Mouse (Mus musculus) stomach, embryonic 16.5 days (tissue): ENCODE data around the gene Agmat. TPM values are rescaled to one million over a fixed set of nuclear protein-coding genes. Genes with fewer than 3 reads are reported as not detected.

ENCODE experiments used
- ATAC-seq: fragments of 200-750 bp; cut with Nextera tagmentation; 2 replicates; pipeline ENCODE4 v1.8.0; 2017; ENCODE audit warnings: moderate number of reproducible peaks, moderate TSS enrichment; ENCODE audit not compliant: insufficient read depth, low FRiP score
- H3K27ac ChIP-seq: fragments of 300-500 bp; sonication (generic); 2 replicates; pipeline ENCODE4 v1.5.1; 2014; ENCODE audit warnings: low read length
- H3K27me3 ChIP-seq: fragments of 300-500 bp; sonication (generic); 2 replicates; pipeline ENCODE4 v1.6.1; 2014; ENCODE audit warnings: low read length, control low read depth, mixed read lengths; ENCODE audit not compliant: control insufficient read depth, insufficient read depth
- H3K36me3 ChIP-seq: fragments of 300-500 bp; sonication (generic); 2 replicates; pipeline ENCODE4 v1.6.1; 2014; ENCODE audit warnings: low read length; ENCODE audit not compliant: control insufficient read depth, insufficient read depth
- H3K4me1 ChIP-seq: fragments of 300-500 bp; sonication (generic); 2 replicates; pipeline ENCODE4 v1.6.1; 2014; ENCODE audit warnings: low read length, control low read depth, mixed read lengths; ENCODE audit not compliant: control insufficient read depth, insufficient read depth
- H3K4me2 ChIP-seq: fragments of 300-500 bp; sonication (generic); 2 replicates; pipeline ENCODE4 v1.6.1; 2014; ENCODE audit warnings: low read depth, low read length, mixed read lengths
- H3K4me3 ChIP-seq: fragments of 300-500 bp; sonication (generic); replicated peaks from 2 replicates; pipeline ENCODE4 v1.5.1; 2014; ENCODE audit warnings: mild to moderate bottlenecking, low read length
- H3K9ac ChIP-seq: fragments of 300-500 bp; sonication (generic); 2 replicates; pipeline ENCODE4 v1.6.1; 2014; ENCODE audit warnings: low read length
- H3K9me3 ChIP-seq: fragments of 300-500 bp; sonication (generic); replicated peaks from 2 replicates; pipeline ENCODE4 v1.6.1; 2016; ENCODE audit warnings: low read length, control low read depth; ENCODE audit not compliant: control insufficient read depth
- WGBS: fragments of 180-500 bp; shearing (Covaris S2); extraction: QIAGEN DNeasy Blood & Tissue Kit; methylation state at CpG from one replicate; pipeline ENCODE4 v1.1.7; 2014; 5-methylcytosine and 5-hydroxymethylcytosine counted together
- polyA plus RNA-seq: library from polyadenylated mRNA; unstranded; fragments of >200 nt; fragmentation: Nextera tagmentation; extraction: Ambion mirVana; gene quantifications from 2 replicates; pipeline ENCODE4 v1.2.1, GENCODE M21; 2015

The Agmat gene
- polyA plus RNA-seq, 1 experiment from 2014 or later: 8.0 TPM

DNA sequence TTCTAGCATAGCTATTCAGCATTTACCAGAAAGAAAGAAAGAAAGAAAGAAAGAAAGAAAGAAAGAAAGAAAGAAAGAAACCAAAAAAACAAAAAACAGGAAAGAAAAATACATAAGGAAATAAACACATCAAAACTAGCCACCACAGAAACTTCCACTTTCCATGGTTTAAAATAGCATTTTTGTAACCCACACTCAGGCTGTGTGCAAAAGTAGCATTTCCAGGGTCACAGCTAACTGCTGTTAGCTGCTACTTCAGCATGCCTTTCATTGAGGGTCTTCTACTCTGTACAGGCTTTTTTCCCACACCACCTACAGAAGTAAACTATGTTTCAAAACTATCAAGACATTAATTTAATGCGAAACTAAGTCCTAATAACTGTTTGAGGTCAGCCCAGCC is 27.2 kb upstream of the Agmat start:
- ATAC-seq: no peak
- Histone ChIP-seq H3K4me3 (no peak overlapping the region), H3K27ac (no peak overlapping the region), H3K36me3 (peaks cover 8% of the 10 kb centered on the region; the same call in 1 of the 2 replicates), H3K9me3 (no peaks in the 10 kb centered on the region), H3K4me1 (peaks cover 38% of the 10 kb centered on the region), H3K4me2 (no peak overlapping the region), H3K9ac (no peak overlapping the region), H3K27me3 (no peaks in the 10 kb centered on the region)
- 85% methylated on average over 1 of the region's 1 CpGs for WGBS

- H3K36me3 ChIP-seq: peaks cover 8% of the 10 kb centered on the region; the same call in 1 of the 2 replicates
- H3K4me3 ChIP-seq: peak overlapping the region; percentile 90
- WGBS: 40% methylated on average over 6 of the region's 6 CpGs
- H3K4me2 ChIP-seq: peak overlapping the region; percentile 67
- no peak for ATAC-seq
- H3K27ac ChIP-seq: peak overlapping the region; percentile 98
- peak overlapping the region; percentile 98; the same call in 1 of the 2 replicates for H3K9ac ChIP-seq
- H3K4me1 ChIP-seq: peaks cover 32% of the 10 kb centered on the region
- H3K27me3 ChIP-seq: no peaks in the 10 kb centered on the region
- H3K9me3 ChIP-seq: no peaks in the 10 kb centered on the region
These were observed 25.5 kb upstream of the Agmat start for GRCm38 (mm10) chr4:141720761-141721523.

- whole genome bisulfite sequencing: 30% methylated on average over 6 of the region's 6 CpGs
- Histone ChIP-seq H3K4me3 (peak overlapping the region; percentile 90), H3K9ac (peak overlapping the region; percentile 98), H3K4me1 (peaks cover 32% of the 10 kb centered on the region), H3K4me2 (peak overlapping the region; percentile 67), H3K9me3 (no peaks in the 10 kb centered on the region), H3K27me3 (no peaks in the 10 kb centered on the region), H3K27ac (peak overlapping the region; percentile 98), H3K36me3 (peaks cover 8% of the 10 kb centered on the region; the same call in 1 of the 2 replicates)
- no peak for ATAC-seq
These were observed 24.5 kb upstream of the Agmat start for GRCm38 (mm10) chr4:141721961-141722360.

- Histone ChIP-seq H3K4me1 (peaks cover 32% of the 10 kb centered on the region), H3K27ac (peak within 1 kb of the TSS; percentile 98), H3K9me3 (no peaks in the 10 kb centered on the region), H3K27me3 (no peaks in the 10 kb centered on the region), H3K4me3 (peak within 1 kb of the TSS; percentile 90), H3K4me2 (peak within 1 kb of the TSS; percentile 67), H3K36me3 (peaks cover 8% of the 10 kb centered on the region; the same call in 1 of the 2 replicates), H3K9ac (peak within 1 kb of the TSS; percentile 98)
- ATAC-seq: peak; percentile 91
- under 1% methylated on average over 104 of the region's 105 CpGs for WGBS
These were observed 23.5 kb upstream of the Agmat start, which contains the start of gene Ddi2 for GRCm38 (mm10) chr4:141722731-141723672. Gene Ddi2, minus strand, starts transcription at chr4:141723419.

GRCm38 (mm10) chr4:141723673-141724068 is 22.8 kb upstream of the Agmat start:
- H3K9me3 ChIP-seq: no peaks in the 10 kb centered on the region
- peak overlapping the region; percentile 98 for H3K9ac ChIP-seq
- no peaks in the 10 kb centered on the region for H3K27me3 ChIP-seq
- H3K4me2 ChIP-seq: peak overlapping the region; percentile 67
- no peak for ATAC-seq
- H3K4me3 ChIP-seq: peak overlapping the region; percentile 90
- WGBS: 9% methylated on average over 13 of the region's 13 CpGs
- peak overlapping the region; percentile 40; the same call in 1 of the 2 replicates for H3K27ac ChIP-seq
- peaks cover 32% of the 10 kb centered on the region for H3K4me1 ChIP-seq
- H3K36me3 ChIP-seq: peaks cover 8% of the 10 kb centered on the region; the same call in 1 of the 2 replicates

DNA sequence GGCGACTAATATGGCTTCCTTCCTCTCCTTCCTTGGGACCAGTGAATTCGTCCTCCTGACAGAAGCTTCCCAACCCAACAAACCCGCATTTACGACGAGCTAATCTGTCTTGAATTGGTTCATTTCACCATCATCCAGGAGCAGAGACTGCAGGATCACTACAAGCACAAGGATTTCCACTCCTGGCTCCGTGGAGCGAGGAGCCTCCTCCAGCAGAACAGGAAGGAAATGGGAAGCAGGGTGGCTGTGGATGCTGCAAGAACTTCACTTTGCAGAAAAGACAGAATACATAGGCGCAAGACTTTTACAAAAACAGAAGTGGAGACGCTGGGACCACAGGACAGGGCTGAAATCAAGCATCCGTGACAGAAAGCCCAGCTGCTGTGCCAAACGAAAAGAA is 21.9 kb upstream of the Agmat start:
- Histone ChIP-seq H3K4me3 (no peak overlapping the region), H3K27ac (no peak overlapping the region), H3K27me3 (no peaks in the 10 kb centered on the region), H3K9ac (no peak overlapping the region), H3K4me2 (no peak overlapping the region), H3K36me3 (peaks cover 8% of the 10 kb centered on the region; the same call in 1 of the 2 replicates), H3K4me1 (peaks cover 29% of the 10 kb centered on the region), H3K9me3 (no peaks in the 10 kb centered on the region)
- no peak for ATAC-seq
- 66% methylated on average over 11 of the region's 11 CpGs for WGBS

GRCm38 (mm10) chr4:141725277-141725676 is 21.2 kb upstream of the Agmat start:
- Histone ChIP-seq H3K9me3 (no peaks in the 10 kb centered on the region), H3K4me2 (no peak overlapping the region), H3K27me3 (no peaks in the 10 kb centered on the region), H3K36me3 (0 out of 2 replicates have a peak, but pooled peaks cover 4% of the 10 kb centered on the region), H3K27ac (peak overlapping the region; percentile 68; the same call in 1 of the 2 replicates), H3K4me1 (peaks cover 23% of the 10 kb centered on the region), H3K9ac (no peak overlapping the region), H3K4me3 (no peak overlapping the region)
- ATAC-seq: no peak
- WGBS: 71% methylated on average over 5 of the region's 5 CpGs

DNA sequence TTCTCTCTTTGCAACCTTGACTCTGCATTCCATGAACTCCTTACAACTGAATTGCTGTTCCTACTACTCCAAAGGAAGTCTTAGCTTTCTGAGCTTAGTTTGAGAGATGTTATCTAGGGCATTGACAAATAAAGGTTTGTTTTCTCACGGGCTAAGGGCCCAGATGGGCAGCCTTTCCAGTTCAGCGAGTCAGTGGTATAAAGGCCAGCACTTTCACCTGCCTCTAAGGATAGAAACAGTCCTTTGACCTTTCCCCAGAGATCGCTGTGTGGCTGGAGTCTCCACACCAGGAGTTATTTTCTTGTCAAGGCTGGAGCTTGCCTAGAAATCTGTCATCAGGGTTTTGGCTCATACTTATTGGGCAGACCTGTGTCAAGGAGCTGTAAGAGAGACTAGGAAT is 20.7 kb upstream of the Agmat start:
- Histone ChIP-seq H3K4me1 (peaks cover 20% of the 10 kb centered on the region), H3K4me2 (no peak overlapping the region), H3K9me3 (no peaks in the 10 kb centered on the region), H3K9ac (no peak overlapping the region), H3K27me3 (no peaks in the 10 kb centered on the region), H3K4me3 (no peak overlapping the region), H3K27ac (peak overlapping the region; percentile 68; the same call in 1 of the 2 replicates), H3K36me3 (no peaks in the 10 kb centered on the region)
- no peak; the same call in 1 of the 2 replicates for ATAC-seq
- WGBS: 39% methylated on average over 3 of the region's 3 CpGs
